17 mouse cellular contexts compared by ENCODE assay signal in the genomic region with DNA sequence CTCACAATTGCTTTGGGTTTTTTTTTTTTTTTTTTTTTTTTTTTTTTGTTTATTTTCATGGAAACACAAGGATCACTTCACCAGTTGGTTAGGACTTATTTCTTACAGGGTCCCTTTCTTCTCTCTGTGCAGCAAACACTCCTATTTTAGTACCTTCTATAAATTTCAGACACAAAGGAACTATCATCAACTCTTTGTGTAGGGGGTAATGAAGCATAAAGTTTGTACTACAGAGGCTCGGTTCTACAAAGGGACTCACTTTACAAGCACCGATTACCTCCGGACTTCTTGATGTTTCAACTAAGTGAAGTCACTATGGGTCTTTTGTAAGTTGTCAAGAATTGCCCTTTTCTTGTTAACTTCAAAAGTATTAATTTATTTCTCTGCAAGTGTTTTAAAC.
"Had no signal": no experiment of that assay in that cellular context is flagged by ENCODE, and none has a peak within 500 bp of the region (broad histone marks: within the 10 kb centered on the region; RNA-seq: fewer than 3 reads in every experiment).

No protein-coding gene starts in this region.

- DNase-seq: kidney, adult 11 months; kidney, adult 9 months; lung, adult 2 months; lung, postnatal 36 days; midbrain, embryonic 14.5 days; retina, postnatal 1 day; right cerebral cortex, postnatal 4 days; thymus, adult 2 months; thymus, postnatal 25 days had no signal

- ATAC-seq: inflammation-experienced regulatory T-cells, adult 6 months; lung, postnatal 0 days had no signal

- H3K9ac ChIP-seq: liver, embryonic 15.5 days; stomach, embryonic 15.5 days had no signal

- H3K4me1 ChIP-seq: liver, embryonic 15.5 days; stomach, embryonic 15.5 days had no signal

- H3K4me2 ChIP-seq: liver, embryonic 11.5 days; liver, embryonic 15.5 days; stomach, embryonic 15.5 days had no signal

- H3K36me3 ChIP-seq: limb, embryonic 10.5 days; liver, embryonic 15.5 days; midbrain, embryonic 10.5 days; stomach, embryonic 15.5 days had no signal

- H3K9me3 ChIP-seq: limb, embryonic 10.5 days; liver, embryonic 15.5 days; midbrain, embryonic 10.5 days; stomach, embryonic 15.5 days had no signal

- H3K27ac ChIP-seq: limb, embryonic 10.5 days; liver, embryonic 15.5 days; midbrain, embryonic 10.5 days; stomach, embryonic 15.5 days had no signal

- H3K27me3 ChIP-seq: liver, embryonic 15.5 days; stomach, embryonic 15.5 days had no signal

- H3K4me3 ChIP-seq: limb, embryonic 10.5 days; liver, embryonic 15.5 days; midbrain, embryonic 10.5 days; myocyte; stomach, embryonic 15.5 days had no signal
